Mouse (Mus musculus): ENCODE data around the gene Tctex1d2. TPM values are rescaled to one million over a fixed set of nuclear protein-coding genes. Genes with fewer than 3 reads are reported as not detected.

Gene Tctex1d2
- polyA plus RNA-seq, 1 experiment, result 30.5 TPM

GRCm38 (mm10) chr16:32469404-32470105 is 50.1 kb downstream of the Tctex1d2 start:
- no peak for DNase-seq (ENCODE audit: low spot score)

DNA sequence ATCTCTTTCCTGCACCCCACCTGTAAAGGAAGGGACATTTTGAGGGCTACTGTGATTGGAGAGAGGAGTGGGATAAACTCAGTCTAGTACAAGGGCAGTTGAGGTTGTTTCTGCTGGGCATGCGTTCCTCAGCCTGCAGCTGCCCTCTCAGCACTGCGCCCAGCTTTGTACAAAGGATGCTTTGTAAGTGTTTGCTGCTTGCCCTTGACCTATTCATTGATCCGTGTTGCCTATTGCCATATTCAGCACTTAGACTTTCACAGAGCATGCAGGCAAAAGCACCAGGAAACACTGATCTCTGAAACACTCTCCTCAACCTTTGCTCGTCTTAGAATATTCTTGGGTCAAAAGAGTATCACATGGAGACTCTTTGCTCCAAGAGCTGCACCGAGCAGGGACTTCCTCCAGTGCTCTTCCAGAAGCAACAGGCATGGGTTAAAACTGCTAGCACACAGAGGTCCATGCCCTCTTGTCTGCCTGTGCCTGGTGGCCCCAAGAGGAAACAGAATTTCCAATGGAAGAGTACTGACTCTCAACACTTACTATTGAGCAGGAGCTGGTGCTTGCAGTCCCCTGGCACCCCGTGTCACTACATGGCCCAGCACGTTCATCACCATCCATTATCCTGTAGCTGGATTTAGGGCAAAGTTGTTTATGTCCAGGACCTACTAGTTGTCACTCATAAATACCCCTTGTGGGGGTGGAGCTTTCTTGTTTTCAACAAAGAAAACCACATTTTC is 52.9 kb downstream of the Tctex1d2 start:
- DNase-seq (ENCODE audit: low spot score), result no peak

DNA sequence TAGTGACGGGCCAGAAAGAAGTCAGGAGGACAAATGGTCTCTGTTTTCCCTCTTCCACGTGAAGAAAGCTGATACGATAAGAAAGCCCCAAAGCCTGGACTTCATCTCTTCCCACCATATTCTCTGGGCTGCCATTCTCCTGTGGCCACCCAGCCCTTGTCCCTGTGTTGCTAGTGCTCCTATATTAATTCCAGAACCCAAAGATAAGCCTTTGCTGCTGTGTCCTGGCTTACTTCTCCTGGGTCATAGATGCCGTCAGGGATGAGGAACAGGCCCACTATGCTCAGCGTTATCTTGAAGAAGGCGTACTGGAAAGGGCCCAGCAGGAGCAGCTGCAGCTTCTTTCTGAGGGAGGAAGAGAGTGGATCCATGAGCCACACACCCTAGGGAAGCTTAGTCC is 57.8 kb downstream of the Tctex1d2 start:
- DNase-seq (ENCODE audit: low spot score), result no peak

Other genes with a start within 250 kb of the Tctex1d2 start
- 0.14 and 0.24 TPM in 2 replicates for gene Bex6, start 239.9 kb upstream of the Tctex1d2 start, polyA plus RNA-seq (2012; rRNA removed)
- 6.3 and 7.3 TPM in 2 replicates for gene Fbxo45, start 172.5 kb upstream of the Tctex1d2 start, polyA plus RNA-seq (2012; rRNA removed)
- 11.9 and 15.2 TPM in 2 replicates for gene Wdr53, start 172.5 kb upstream of the Tctex1d2 start, polyA plus RNA-seq (2012; rRNA removed)
- gene Smco1, start 148.2 kb upstream of the Tctex1d2 start, polyA plus RNA-seq (2012; rRNA removed), result not detected in 2 replicates
- 10.7 and 12.9 TPM in 2 replicates for gene Rnf168, start 142.2 kb upstream of the Tctex1d2 start, polyA plus RNA-seq (2012; rRNA removed)
- 12.3 and 13.0 TPM in 2 replicates for gene Ubxn7, start 87.4 kb upstream of the Tctex1d2 start, polyA plus RNA-seq (2012; rRNA removed)
- 0.06 and 0.12 TPM in 2 replicates for gene Tm4sf19, start 19.2 kb upstream of the Tctex1d2 start, polyA plus RNA-seq (2012; rRNA removed)
- 29.3 and 34.0 TPM in 2 replicates for gene Pcyt1a, start 11.2 kb downstream of the Tctex1d2 start, polyA plus RNA-seq (2012; rRNA removed)
- 0.04 TPM in 1 of 2 replicates, not detected in the other for gene Slc51a, start 68.2 kb downstream of the Tctex1d2 start, polyA plus RNA-seq (2012; rRNA removed)
- not detected in 2 replicates for gene Zdhhc19, start 76.6 kb downstream of the Tctex1d2 start, polyA plus RNA-seq (2012; rRNA removed)
- 14.1 and 17.7 TPM in 2 replicates for gene Tfrc, start 189.2 kb downstream of the Tctex1d2 start, polyA plus RNA-seq (2012; rRNA removed)
- 106 and 114 TPM in 2 replicates for gene Tnk2, start 224.2 kb downstream of the Tctex1d2 start, polyA plus RNA-seq (2012; rRNA removed)